Mouse (Mus musculus) midbrain, postnatal 0 days (tissue): ENCODE results near the gene Plxna4. TPM values are rescaled to one million over a fixed set of nuclear protein-coding genes. Genes with fewer than 3 reads are reported as not detected.

Source experiments
- ATAC-seq: fragments of 200-750 bp; cut with Nextera tagmentation; 2 replicates; pipeline ENCODE4 v1.8.0; 2017; ENCODE audit warnings: moderate number of reproducible peaks, mild to moderate bottlenecking, moderate TSS enrichment, moderate library complexity; ENCODE audit not compliant: low FRiP score
- DNase-seq: peaks from one replicate; pipeline ENCODE4 v3.0.0-alpha.2; 2015; ENCODE audit warnings: low spot score
- H3K27ac ChIP-seq: fragments of 300-500 bp; sonication (generic); 2 replicates; pipeline ENCODE4 v1.5.1; 2014; ENCODE audit warnings: low read depth, mild to moderate bottlenecking, low read length, mixed read lengths
- H3K27me3 ChIP-seq: fragments of 300-500 bp; sonication (generic); 2 replicates; pipeline ENCODE4 v1.6.1; 2014; ENCODE audit warnings: low read length, control low read depth, mixed read lengths; ENCODE audit not compliant: insufficient read depth
- H3K36me3 ChIP-seq: fragments of 300-500 bp; sonication (generic); 2 replicates; pipeline ENCODE4 v1.6.1; 2014; ENCODE audit warnings: low read length, control low read depth, mixed read lengths; ENCODE audit not compliant: insufficient read depth
- H3K4me1 ChIP-seq: fragments of 300-500 bp; sonication (generic); 2 replicates; pipeline ENCODE4 v1.6.1; 2014; ENCODE audit warnings: mild to moderate bottlenecking, control low read depth, antibody characterized with exemption, low read length, mixed read lengths; ENCODE audit not compliant: insufficient read depth
- H3K4me2 ChIP-seq: fragments of 300-500 bp; sonication (generic); 2 replicates; pipeline ENCODE4 v1.6.1; 2014; ENCODE audit warnings: low read depth, mild to moderate bottlenecking, low read length, mixed read lengths; ENCODE audit not compliant: poor library complexity, severe bottlenecking
- H3K4me3 ChIP-seq: fragments of 300-500 bp; sonication (generic); 2 replicates; pipeline ENCODE4 v1.5.1; 2014; ENCODE audit warnings: low read depth, mild to moderate bottlenecking, low read length, moderate library complexity
- H3K9ac ChIP-seq: fragments of 300-500 bp; sonication (generic); replicated peaks from 2 replicates; pipeline ENCODE4 v1.6.1; 2014; ENCODE audit warnings: mild to moderate bottlenecking, low read length, moderate library complexity, mixed read lengths; ENCODE audit not compliant: poor library complexity, severe bottlenecking
- H3K9me3 ChIP-seq: fragments of 300-500 bp; sonication (generic); 2 replicates; pipeline ENCODE4 v1.6.1; 2016; ENCODE audit warnings: low read length, control low read depth
- CTCF ChIP-seq: IDR thresholded peaks from 2 replicates; pipeline ENCODE4 v1.5.1; 2016; ENCODE audit warnings: antibody characterized with exemption, mild to moderate bottlenecking
- WGBS: fragments of 180-500 bp; shearing (Covaris S2); extraction: QIAGEN DNeasy Blood & Tissue Kit; methylation state at CpG from one replicate; pipeline ENCODE4 v1.1.7; 2014; 5-methylcytosine and 5-hydroxymethylcytosine counted together
- polyA plus RNA-seq: library from polyadenylated mRNA; unstranded; fragments of >200 nt; fragmentation: Nextera tagmentation; extraction: Ambion mirVana; gene quantifications from 2 replicates; pipeline ENCODE4 v1.2.1, GENCODE M21; 2015
- total RNA-seq: library from RNA; depleted of rRNA; stranded (reverse); fragments of >200 nt; gene quantifications from 2 replicates; pipeline ENCODE4 v1.2.3, GENCODE M21; 2014

The Plxna4 gene
- total and polyA plus RNA-seq, 2 experiments from 2014 or later, result 9.6 to 39.7 TPM

DNA sequence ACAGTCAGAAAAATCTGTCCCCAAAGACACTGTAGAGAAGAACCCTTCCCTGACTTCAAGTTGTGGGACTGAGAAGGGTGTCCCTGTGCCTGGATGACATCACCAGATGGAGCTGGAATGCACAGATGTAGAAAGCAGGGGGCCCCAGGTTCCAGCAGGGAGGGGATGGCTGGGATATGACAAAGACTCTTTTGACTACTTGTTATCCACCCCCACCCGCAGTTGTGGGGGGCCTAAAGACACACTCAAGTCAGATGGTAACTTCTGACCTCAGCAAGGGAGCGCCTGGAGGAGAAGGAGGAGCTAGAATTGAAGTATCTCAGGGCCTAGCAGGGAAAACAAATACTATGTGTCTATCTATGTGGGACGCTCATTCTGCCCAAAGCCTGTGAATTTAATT is 266.8 kb downstream of the Plxna4 start:
- no peaks in the 10 kb centered on the region for H3K36me3 ChIP-seq
- H3K9me3 ChIP-seq, result no peaks in the 10 kb centered on the region
- 63% methylated on average over 3 of the region's 3 CpGs for WGBS
- H3K4me3 ChIP-seq, result no peak overlapping the region
- no peak for TF ChIP-seq CTCF
- DNase-seq (no peak), ATAC-seq (no peak)
- H3K4me2 ChIP-seq, result no peak overlapping the region
- no peak overlapping the region for H3K9ac ChIP-seq
- no peaks in the 10 kb centered on the region for H3K4me1 ChIP-seq
- no peak overlapping the region for H3K27ac ChIP-seq
- H3K27me3 ChIP-seq, result no peaks in the 10 kb centered on the region

DNA sequence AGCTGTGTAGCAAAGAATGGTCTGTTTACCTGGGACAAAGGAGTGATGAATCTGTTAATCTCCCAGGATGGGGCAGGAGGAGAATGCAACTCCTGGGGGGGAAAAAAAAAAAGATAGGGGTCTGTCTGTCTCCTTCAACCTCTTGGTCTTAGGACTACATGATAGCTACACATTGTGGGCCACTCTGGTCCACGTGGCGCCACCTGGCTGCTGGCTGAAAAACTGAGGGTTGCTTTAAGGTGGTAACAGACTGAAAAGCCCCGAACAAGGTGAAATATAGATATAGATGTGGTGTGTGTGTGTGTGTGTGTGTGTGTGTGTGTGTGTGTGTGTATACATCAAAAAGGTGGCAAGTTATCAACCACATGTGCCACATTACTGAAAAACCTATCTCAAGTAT is 267.7 kb downstream of the Plxna4 start:
- Histone ChIP-seq H3K9ac (no peak overlapping the region), H3K4me2 (no peak overlapping the region), H3K27me3 (no peaks in the 10 kb centered on the region), H3K4me3 (no peak overlapping the region), H3K27ac (no peak overlapping the region), H3K4me1 (no peaks in the 10 kb centered on the region), H3K36me3 (no peaks in the 10 kb centered on the region), H3K9me3 (no peaks in the 10 kb centered on the region)
- peak; percentile 64 for TF ChIP-seq CTCF
- ATAC-seq, result no peak
- peak; percentile 37 for DNase-seq
- 28% methylated on average over 3 of the region's 3 CpGs for WGBS

DNA sequence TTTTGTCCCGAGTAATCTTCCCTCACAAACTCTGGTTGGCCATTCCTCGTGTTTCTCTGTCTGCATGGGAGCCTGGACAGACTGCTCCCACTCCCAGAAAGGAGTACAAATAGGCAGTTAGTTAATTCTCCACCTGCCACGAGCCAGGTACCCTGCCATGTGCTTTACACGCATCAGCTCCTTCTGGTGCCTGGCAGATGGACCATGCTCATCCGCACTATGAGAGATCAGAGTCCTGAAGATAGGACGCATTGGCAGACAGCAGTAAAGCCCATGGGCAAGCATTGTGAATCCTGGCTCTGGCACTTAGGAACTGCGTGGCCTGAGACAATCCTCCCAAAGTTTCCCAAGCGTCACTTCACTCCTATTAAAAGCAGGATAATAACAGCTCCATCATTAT is 270.5 kb downstream of the Plxna4 start:
- Histone ChIP-seq H3K9ac (no peak overlapping the region), H3K4me1 (no peaks in the 10 kb centered on the region), H3K27me3 (no peaks in the 10 kb centered on the region), H3K27ac (no peak overlapping the region), H3K4me3 (no peak overlapping the region), H3K9me3 (no peaks in the 10 kb centered on the region), H3K4me2 (no peak overlapping the region), H3K36me3 (no peaks in the 10 kb centered on the region)
- no peak for ATAC-seq
- peak; percentile 43 for DNase-seq
- no peak for TF ChIP-seq CTCF
- 78% methylated on average over 8 of the region's 8 CpGs for WGBS

DNA sequence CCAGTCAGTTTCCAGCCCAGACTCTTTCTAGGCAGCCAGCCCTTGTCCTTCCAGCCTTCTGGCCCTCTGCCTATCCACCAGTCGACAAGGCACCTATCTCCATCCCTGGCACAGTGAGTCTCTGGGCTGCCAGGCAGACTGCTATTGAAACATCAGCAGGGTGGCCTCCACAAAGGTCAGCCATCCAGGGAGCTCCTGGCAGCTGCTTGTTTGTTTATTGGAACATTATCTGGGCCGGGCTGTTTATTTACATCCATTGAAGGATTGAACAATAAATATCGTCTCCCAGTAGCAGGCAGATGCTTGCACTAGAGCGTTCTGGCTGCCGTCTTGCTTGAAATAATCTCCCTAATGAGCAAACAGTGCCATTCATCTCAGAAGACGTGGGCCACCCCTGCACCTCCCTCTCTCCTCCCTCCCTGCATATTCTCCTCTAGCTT is 273.0 kb downstream of the Plxna4 start:
- Histone ChIP-seq H3K9ac (no peak overlapping the region), H3K4me2 (no peak overlapping the region), H3K9me3 (no peaks in the 10 kb centered on the region), H3K4me3 (no peak overlapping the region), H3K27ac (no peak overlapping the region; the same call in 1 of the 2 replicates), H3K36me3 (no peaks in the 10 kb centered on the region), H3K27me3 (no peaks in the 10 kb centered on the region), H3K4me1 (no peaks in the 10 kb centered on the region)
- WGBS, result 44% methylated on average over 6 of the region's 6 CpGs
- ATAC-seq, result no peak
- peak; percentile 42 for DNase-seq
- TF ChIP-seq CTCF, result no peak

DNA sequence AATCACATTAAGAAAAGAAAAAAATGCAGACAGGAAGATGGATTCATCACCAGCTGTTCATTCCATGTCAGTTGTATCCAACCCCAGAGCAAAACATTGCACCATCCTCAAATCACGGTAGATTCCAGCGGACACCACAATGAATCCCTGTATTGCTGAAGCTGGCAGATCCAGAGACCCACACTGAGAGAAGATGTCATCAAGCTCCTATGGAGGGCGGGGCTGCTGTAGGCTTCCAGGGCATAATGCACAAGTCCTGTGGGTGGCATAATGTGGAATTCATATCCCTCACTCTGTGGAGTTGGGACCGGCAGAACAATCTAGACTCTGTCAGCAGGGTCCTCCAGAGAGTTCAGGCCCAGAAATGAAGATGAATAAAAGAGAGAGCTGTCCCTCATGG is 278.8 kb downstream of the Plxna4 start:
- no peaks in the 10 kb centered on the region for H3K36me3 ChIP-seq
- no peaks in the 10 kb centered on the region for H3K27me3 ChIP-seq
- no peak for DNase-seq
- H3K9me3 ChIP-seq, result no peaks in the 10 kb centered on the region
- H3K9ac ChIP-seq, result no peak overlapping the region
- 80% methylated on average over 4 of the region's 4 CpGs for WGBS
- H3K4me3 ChIP-seq, result no peak overlapping the region
- TF ChIP-seq CTCF, result no peak
- H3K4me2 ChIP-seq, result no peak overlapping the region
- H3K4me1 ChIP-seq, result no peaks in the 10 kb centered on the region
- H3K27ac ChIP-seq, result no peak overlapping the region
- no peak for ATAC-seq

DNA sequence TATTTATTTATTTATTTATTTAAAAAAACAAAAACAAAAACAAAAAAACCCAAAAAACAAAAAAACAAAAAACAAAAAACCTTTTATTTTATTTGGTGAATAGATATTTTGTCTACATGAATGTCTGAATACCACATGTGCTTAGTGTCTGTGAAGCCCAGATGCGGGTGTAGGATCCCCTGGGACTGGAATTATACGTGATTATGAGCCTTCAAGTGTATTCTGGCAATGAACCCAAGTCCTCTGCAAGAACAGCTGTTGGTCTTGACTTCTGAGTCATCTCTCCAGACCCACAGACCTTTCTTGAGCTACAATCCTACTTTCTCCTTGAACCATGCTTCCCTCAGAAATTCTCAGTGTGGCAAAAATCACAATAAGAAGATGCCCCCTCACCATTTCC is 287.4 kb downstream of the Plxna4 start:
- no peak overlapping the region for H3K9ac ChIP-seq
- ATAC-seq (no peak), DNase-seq (no peak)
- H3K4me1 ChIP-seq, result no peaks in the 10 kb centered on the region
- H3K36me3 ChIP-seq, result no peaks in the 10 kb centered on the region
- H3K9me3 ChIP-seq, result no peaks in the 10 kb centered on the region
- TF ChIP-seq CTCF, result no peak
- 74% methylated on average over 2 of the region's 2 CpGs for WGBS
- H3K4me2 ChIP-seq, result no peak overlapping the region
- no peak overlapping the region for H3K4me3 ChIP-seq
- no peak overlapping the region for H3K27ac ChIP-seq
- H3K27me3 ChIP-seq, result no peaks in the 10 kb centered on the region

DNA sequence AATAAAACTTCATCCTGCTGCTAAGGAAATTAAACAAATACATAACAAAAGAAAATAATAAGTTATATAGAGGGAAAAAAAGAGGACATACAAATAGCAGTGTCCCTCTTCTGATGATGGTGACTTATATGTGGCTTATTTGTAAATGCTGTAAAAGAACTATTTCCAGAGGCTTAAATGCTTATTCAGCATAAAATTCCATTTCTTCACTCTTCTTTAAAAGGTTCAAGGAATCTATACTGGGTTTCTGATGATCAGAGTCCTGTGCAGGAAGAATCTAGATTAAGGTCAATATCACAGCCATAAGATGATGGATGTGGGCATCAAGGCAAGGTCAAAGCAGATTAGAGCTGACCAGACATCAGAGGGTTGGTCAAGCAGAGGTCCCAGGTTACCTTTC is 306.5 kb downstream of the Plxna4 start:
- H3K9ac ChIP-seq, result no peak overlapping the region
- H3K4me3 ChIP-seq, result no peak overlapping the region
- no peak overlapping the region for H3K4me2 ChIP-seq
- ATAC-seq (no peak), DNase-seq (no peak)
- no peak for TF ChIP-seq CTCF
- no peaks in the 10 kb centered on the region for H3K27me3 ChIP-seq
- H3K36me3 ChIP-seq, result no peaks in the 10 kb centered on the region
- H3K9me3 ChIP-seq, result no peaks in the 10 kb centered on the region
- no peak overlapping the region for H3K27ac ChIP-seq
- H3K4me1 ChIP-seq, result no peaks in the 10 kb centered on the region
